Mouse (Mus musculus): ENCODE results near the gene Commd1. TPM values are rescaled to one million over a fixed set of nuclear protein-coding genes. Genes with fewer than 3 reads are reported as not detected.

Gene Commd1
- polyA plus RNA-seq, 1 experiment from 2014 or later, result 245 TPM

- Histone ChIP-seq H3K36me3 (no peaks in the 10 kb centered on the region), H3K4me2 (no peak overlapping the region), H3K4me3 (no peak overlapping the region), H3K9me3 (no peaks in the 10 kb centered on the region), H3K27me3 (no peaks in the 10 kb centered on the region), H3K9ac (no peak overlapping the region), H3K4me1 (replicated peaks) (peaks cover 15% of the 10 kb centered on the region), H3K27ac (replicated peaks) (no peak overlapping the region)
- 85% methylated on average over 3 of the region's 3 CpGs for WGBS
- no peak for ATAC-seq (ENCODE audit: low FRiP score, low read depth)
Measured at GRCm38 (mm10) chr11:22985510-22985909, 3.3 kb upstream of the Commd1 start.

DNA sequence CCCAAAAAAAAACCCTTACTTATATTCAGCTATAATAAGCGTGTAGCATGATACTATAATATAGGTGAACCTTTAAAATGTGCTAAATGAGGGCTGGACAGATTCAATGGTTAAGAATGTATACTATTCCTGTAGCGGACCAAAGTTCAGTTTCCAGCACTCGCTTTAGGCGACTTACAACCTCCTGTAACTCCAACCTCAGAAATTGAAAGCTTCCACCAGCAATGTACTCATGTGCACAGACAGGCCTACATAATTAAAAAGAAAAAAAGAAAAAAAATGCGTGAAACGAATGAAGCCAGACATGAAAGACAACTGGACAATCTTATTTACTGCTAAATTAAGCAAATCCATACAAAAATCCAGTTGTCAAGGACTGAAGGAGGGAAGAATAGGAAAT, 664 bp upstream of the Commd1 start:
- no peak for ATAC-seq (ENCODE audit: low FRiP score, low read depth)
- peak overlapping the region; percentile 62; the same call in 1 of the 2 replicates for H3K4me2 ChIP-seq
- H3K9me3 ChIP-seq, result no peaks in the 10 kb centered on the region
- 79% methylated on average over 6 of the region's 6 CpGs for WGBS
- H3K4me3 ChIP-seq, result no peak overlapping the region
- no peak overlapping the region for H3K9ac ChIP-seq
- H3K36me3 ChIP-seq, result no peaks in the 10 kb centered on the region; the same call in 1 of the 2 replicates
- H3K4me1 ChIP-seq (replicated peaks), result peaks cover 36% of the 10 kb centered on the region
- no peaks in the 10 kb centered on the region for H3K27me3 ChIP-seq
- 0 out of 2 replicates have a peak overlapping the region, but pooled peaks have one; percentile 5 for H3K27ac ChIP-seq (replicated peaks)

- peak overlapping the region; percentile 64 for H3K9ac ChIP-seq
- no peaks in the 10 kb centered on the region for H3K9me3 ChIP-seq
- 5% methylated on average over 12 of the region's 12 CpGs for WGBS
- H3K36me3 ChIP-seq, result peaks cover 4% of the 10 kb centered on the region
- H3K27me3 ChIP-seq, result no peaks in the 10 kb centered on the region
- ATAC-seq (ENCODE audit: low FRiP score, low read depth), result peak; percentile 21; the same call in 1 of the 2 replicates
- H3K27ac ChIP-seq (replicated peaks), result peak overlapping the region; percentile 91
- H3K4me3 ChIP-seq, result peak overlapping the region; percentile 57
- H3K4me2 ChIP-seq, result peak overlapping the region; percentile 62
- H3K4me1 ChIP-seq (replicated peaks), result peaks cover 46% of the 10 kb centered on the region
Measured at GRCm38 (mm10) chr11:22981543-22981950, 635 bp downstream of the Commd1 start.

DNA sequence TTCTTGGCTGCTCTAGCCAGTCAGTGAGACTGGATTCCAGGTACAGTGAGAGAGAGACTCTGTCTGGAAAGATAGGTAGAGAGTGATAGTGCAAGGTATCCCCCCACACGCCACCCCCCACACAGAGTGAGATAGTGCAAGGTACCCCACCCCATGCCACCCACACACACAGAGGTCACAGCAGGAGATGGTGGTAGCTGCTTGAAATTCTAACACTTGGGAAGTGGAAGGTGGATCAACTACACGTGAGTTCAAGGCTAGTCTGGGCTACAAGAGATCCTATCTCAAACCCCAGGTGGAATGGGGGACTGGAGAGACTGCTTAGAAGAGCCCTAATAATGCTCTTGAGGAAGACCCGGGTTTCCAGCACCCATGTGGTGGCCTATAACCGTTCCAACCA, 1.1 kb downstream of the Commd1 start:
- Histone ChIP-seq H3K9ac (peak overlapping the region; percentile 64; the same call in 1 of the 2 replicates), H3K4me1 (replicated peaks) (peaks cover 51% of the 10 kb centered on the region), H3K27ac (replicated peaks) (peak overlapping the region; percentile 91), H3K27me3 (no peaks in the 10 kb centered on the region), H3K4me3 (peak overlapping the region; percentile 57), H3K4me2 (peak overlapping the region; percentile 62), H3K36me3 (peaks cover 7% of the 10 kb centered on the region), H3K9me3 (no peaks in the 10 kb centered on the region)
- WGBS, result 49% methylated on average over 4 of the region's 4 CpGs
- no peak for ATAC-seq (ENCODE audit: low FRiP score, low read depth)

GRCm38 (mm10) chr11:22979221-22979620, 3.0 kb downstream of the Commd1 start:
- Histone ChIP-seq H3K4me3 (no peak overlapping the region), H3K4me1 (replicated peaks) (peaks cover 65% of the 10 kb centered on the region), H3K9me3 (no peaks in the 10 kb centered on the region), H3K27me3 (no peaks in the 10 kb centered on the region), H3K4me2 (no peak overlapping the region), H3K9ac (no peak overlapping the region), H3K36me3 (peaks cover 7% of the 10 kb centered on the region), H3K27ac (replicated peaks) (no peak overlapping the region)
- 91% methylated on average over 1 of the region's 1 CpGs for WGBS
- no peak for ATAC-seq (ENCODE audit: low FRiP score, low read depth)

DNA sequence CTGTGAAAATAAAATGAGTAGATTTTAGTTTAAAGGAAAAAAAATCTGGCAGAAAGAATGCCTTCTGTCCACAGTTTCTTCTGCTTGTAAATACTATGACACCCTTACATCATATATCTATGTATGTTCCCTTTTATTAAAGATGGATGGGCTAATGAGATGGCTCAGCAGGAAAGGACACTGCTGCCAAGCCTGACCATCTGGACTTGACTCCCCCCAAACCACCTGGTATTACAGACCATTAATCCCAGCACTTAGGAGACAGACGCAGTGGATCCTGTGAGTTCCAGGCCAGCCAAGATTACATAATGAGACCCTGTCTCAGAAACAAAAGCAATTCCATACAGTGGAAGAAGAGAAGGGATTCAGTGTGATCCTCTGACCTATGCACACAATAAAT, 3.5 kb downstream of the Commd1 start:
- H3K27ac ChIP-seq (replicated peaks), result no peak overlapping the region
- peaks cover 10% of the 10 kb centered on the region for H3K36me3 ChIP-seq
- no peak overlapping the region for H3K4me2 ChIP-seq
- H3K4me1 ChIP-seq (replicated peaks), result peaks cover 70% of the 10 kb centered on the region
- H3K27me3 ChIP-seq, result no peaks in the 10 kb centered on the region
- H3K9ac ChIP-seq, result no peak overlapping the region
- H3K9me3 ChIP-seq, result no peaks in the 10 kb centered on the region
- 37% methylated on average over 1 of the region's 1 CpGs for WGBS
- no peak for ATAC-seq (ENCODE audit: low FRiP score, low read depth)
- H3K4me3 ChIP-seq, result no peak overlapping the region

DNA sequence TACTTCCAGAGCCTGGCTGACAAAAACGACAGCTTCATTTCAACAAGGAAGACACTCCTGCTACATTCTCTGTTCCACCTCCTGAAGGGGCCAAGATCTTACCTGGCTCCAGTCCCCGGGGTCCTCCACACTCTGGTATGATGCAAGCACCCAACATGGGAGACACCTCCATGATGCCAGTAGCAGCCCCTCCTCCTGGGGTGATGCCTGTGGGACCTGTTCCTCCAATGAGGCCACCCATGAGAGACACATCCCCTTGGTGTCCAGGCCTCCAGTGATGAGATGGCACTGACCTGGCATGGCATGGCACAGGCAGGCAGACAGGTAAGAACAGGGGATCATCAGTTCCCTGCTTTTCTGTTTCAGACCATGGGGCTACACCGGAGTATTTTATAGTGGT, 4.0 kb downstream of the Commd1 start:
- Histone ChIP-seq H3K9ac (no peak overlapping the region), H3K36me3 (peaks cover 15% of the 10 kb centered on the region), H3K4me2 (no peak overlapping the region), H3K4me3 (no peak overlapping the region), H3K9me3 (0 out of 2 replicates have a peak, but pooled peaks cover 4% of the 10 kb centered on the region), H3K27me3 (no peaks in the 10 kb centered on the region), H3K27ac (replicated peaks) (no peak overlapping the region), H3K4me1 (replicated peaks) (peaks cover 70% of the 10 kb centered on the region)
- ATAC-seq (ENCODE audit: low FRiP score, low read depth), result no peak
- 87% methylated on average over 3 of the region's 3 CpGs for whole genome bisulfite sequencing

- Histone ChIP-seq H3K4me1 (replicated peaks) (peaks cover 38% of the 10 kb centered on the region), H3K9me3 (peaks cover 11% of the 10 kb centered on the region; the same call in 1 of the 2 replicates), H3K36me3 (peaks cover 16% of the 10 kb centered on the region), H3K27me3 (no peaks in the 10 kb centered on the region), H3K4me3 (peak overlapping the region; percentile 50), H3K9ac (peak overlapping the region; percentile 45), H3K27ac (replicated peaks) (peak overlapping the region; percentile 72), H3K4me2 (peak overlapping the region; percentile 56)
- WGBS, result 49% methylated on average over 14 of the region's 14 CpGs
- no peak for ATAC-seq (ENCODE audit: low FRiP score, low read depth)
Measured at GRCm38 (mm10) chr11:22973599-22973998, 8.6 kb downstream of the Commd1 start.

- H3K4me1 ChIP-seq (replicated peaks), result peaks cover 34% of the 10 kb centered on the region
- H3K27ac ChIP-seq (replicated peaks), result peak overlapping the region; percentile 82
- peak; percentile 73 for ATAC-seq (ENCODE audit: low FRiP score, low read depth)
- 51% methylated on average over 40 of the region's 46 CpGs for WGBS
- no peaks in the 10 kb centered on the region for H3K27me3 ChIP-seq
- H3K9ac ChIP-seq, result peak overlapping the region; percentile 55
- H3K4me2 ChIP-seq, result peak overlapping the region; percentile 56
- H3K4me3 ChIP-seq, result peak overlapping the region; percentile 50
- peaks cover 11% of the 10 kb centered on the region; the same call in 1 of the 2 replicates for H3K9me3 ChIP-seq
- H3K36me3 ChIP-seq, result peaks cover 16% of the 10 kb centered on the region
Measured at GRCm38 (mm10) chr11:22972746-22973526, 9.2 kb downstream of the Commd1 start.

- H3K4me1 ChIP-seq (replicated peaks), result peaks cover 29% of the 10 kb centered on the region
- H3K4me3 ChIP-seq, result peak within 1 kb of the TSS; percentile 50
- peak; percentile 91 for ATAC-seq (ENCODE audit: low FRiP score, low read depth)
- peaks cover 16% of the 10 kb centered on the region for H3K36me3 ChIP-seq
- peak within 1 kb of the TSS; percentile 56 for H3K4me2 ChIP-seq
- H3K27me3 ChIP-seq, result no peaks in the 10 kb centered on the region
- H3K9me3 ChIP-seq, result peaks cover 11% of the 10 kb centered on the region; the same call in 1 of the 2 replicates
- H3K27ac ChIP-seq (replicated peaks), result peak within 1 kb of the TSS; percentile 82
- peak within 1 kb of the TSS; percentile 55 for H3K9ac ChIP-seq
- WGBS, result 49% methylated on average over 56 of the region's 56 CpGs
Measured at GRCm38 (mm10) chr11:22971835-22972709, 10.1 kb downstream of the Commd1 start, which contains the start of gene Zrsr1. TSS of gene Zrsr1 (plus strand) at chr11:22972005.

GRCm38 (mm10) chr11:22970546-22970945, 11.6 kb downstream of the Commd1 start:
- H3K9ac ChIP-seq, result no peak overlapping the region
- H3K27ac ChIP-seq (replicated peaks), result no peak overlapping the region
- H3K4me2 ChIP-seq, result no peak overlapping the region
- WGBS, result 100% methylated on average over 1 of the region's 1 CpGs
- H3K4me1 ChIP-seq (replicated peaks), result peaks cover 15% of the 10 kb centered on the region
- no peaks in the 10 kb centered on the region for H3K27me3 ChIP-seq
- ATAC-seq (ENCODE audit: low FRiP score, low read depth), result no peak
- H3K36me3 ChIP-seq, result peaks cover 9% of the 10 kb centered on the region; the same call in 1 of the 2 replicates
- no peak overlapping the region for H3K4me3 ChIP-seq
- H3K9me3 ChIP-seq, result peaks cover 11% of the 10 kb centered on the region; the same call in 1 of the 2 replicates

All from hindbrain, embryonic 15.5 days (tissue).